Comparison of ENCODE assay signal across 11 mouse cellular contexts in the genomic region with DNA sequence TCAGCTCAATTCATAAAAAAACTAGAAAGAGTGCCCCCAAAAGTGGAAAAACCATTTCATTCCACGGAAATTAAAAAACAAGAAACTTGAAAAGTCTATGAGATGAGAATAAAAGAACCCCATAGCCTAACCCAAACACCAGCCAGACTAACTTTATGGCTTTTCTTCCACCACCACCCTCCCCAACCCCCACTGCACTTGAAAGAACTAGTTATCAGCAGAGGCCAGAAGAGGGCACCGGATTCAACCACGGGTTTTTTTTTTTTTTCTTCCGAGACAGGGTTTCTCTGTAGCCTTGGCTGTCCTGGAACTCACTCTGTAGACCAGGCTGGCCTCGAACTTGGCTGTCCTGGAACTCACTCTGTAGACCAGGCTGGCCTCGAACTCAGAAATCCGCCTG. TPM values are rescaled to one million over a fixed set of nuclear protein-coding genes. Genes with fewer than 3 reads are reported as not detected.
DNase-seq lines count a peak whose midpoint lies in the region; ATAC-seq and TF ChIP-seq lines count a peak whose summit lies in the region.
"Had no signal": no experiment of that assay in that cellular context is flagged by ENCODE, and none has a peak within 500 bp of the region (broad histone marks: within the 10 kb centered on the region; RNA-seq: fewer than 3 reads in every experiment).

No protein-coding gene starts in this region.

- WGBS in forebrain, embryonic 13.5 days: 69% methylated on average over 7 of the region's 7 CpGs
- WGBS in forebrain, embryonic 12.5 days: 74% methylated on average over 7 of the region's 7 CpGs
- 74% methylated on average over 7 of the region's 7 CpGs for WGBS in midbrain, embryonic 14.5 days
- 67% methylated on average over 7 of the region's 7 CpGs for WGBS in midbrain, postnatal 0 days
- WGBS in limb, embryonic 10.5 days: 63% methylated on average over 7 of the region's 7 CpGs
- WGBS in kidney, embryonic 15.5 days: 59% methylated on average over 7 of the region's 7 CpGs

- H3K36me3 ChIP-seq in forebrain, embryonic 13.5 days (ENCODE audit: poor library complexity, severe bottlenecking): no peaks in the 10 kb centered on the region
- H3K36me3 ChIP-seq in forebrain, embryonic 12.5 days (replicated peaks): no peaks in the 10 kb centered on the region
- H3K36me3 ChIP-seq in midbrain, embryonic 14.5 days (ENCODE audit: control insufficient read depth, insufficient read depth, low read length): no peaks in the 10 kb centered on the region
- H3K36me3 ChIP-seq in midbrain, postnatal 0 days (ENCODE audit: insufficient read depth, low read length): no peaks in the 10 kb centered on the region
- peaks cover 11% of the 10 kb centered on the region; the same call in 1 of the 2 replicates for H3K36me3 ChIP-seq in limb, embryonic 10.5 days
- no peaks in the 10 kb centered on the region for H3K36me3 ChIP-seq in kidney, embryonic 15.5 days
- H3K36me3 ChIP-seq: embryonic facial prominence, embryonic 15.5 days had no signal

- no peak overlapping the region for H3K9ac ChIP-seq in forebrain, embryonic 13.5 days
- no peak overlapping the region for H3K9ac ChIP-seq in forebrain, embryonic 12.5 days
- H3K9ac ChIP-seq in midbrain, embryonic 14.5 days (replicated peaks; ENCODE audit: low read length): no peak overlapping the region
- no peak overlapping the region for H3K9ac ChIP-seq in midbrain, postnatal 0 days (replicated peaks; ENCODE audit: low read length, poor library complexity, severe bottlenecking)
- H3K9ac ChIP-seq in kidney, embryonic 15.5 days: no peak overlapping the region
- H3K9ac ChIP-seq: embryonic facial prominence, embryonic 15.5 days had no signal

- H3K4me2 ChIP-seq in forebrain, embryonic 13.5 days: peak overlapping the region; percentile 79; the same call in 1 of the 2 replicates
- no peak overlapping the region for H3K4me2 ChIP-seq in forebrain, embryonic 12.5 days
- peak overlapping the region; percentile 61; the same call in 1 of the 2 replicates for H3K4me2 ChIP-seq in midbrain, embryonic 14.5 days (ENCODE audit: low read length)
- H3K4me2 ChIP-seq in midbrain, postnatal 0 days (ENCODE audit: low read depth, low read length, poor library complexity, severe bottlenecking): no peak overlapping the region
- no peak overlapping the region for H3K4me2 ChIP-seq in kidney, embryonic 15.5 days

- no peak for DNase-seq in midbrain, embryonic 14.5 days
- no peak for DNase-seq in midbrain, postnatal 0 days (ENCODE audit: low spot score)
- DNase-seq in naive thymus-derived CD4-positive, alpha-beta T cell, adult 2 months (ENCODE audit: low read depth): peak; percentile 67
- no peak for DNase-seq in limb, embryonic 10.5 days (ENCODE audit: low spot score)
- DNase-seq: heart, adult 2 months; layer of hippocampus, postnatal 36 days had no signal

- H3K9me3 ChIP-seq in forebrain, embryonic 13.5 days (replicated peaks): no peaks in the 10 kb centered on the region
- no peaks in the 10 kb centered on the region for H3K9me3 ChIP-seq in forebrain, embryonic 12.5 days
- no peaks in the 10 kb centered on the region for H3K9me3 ChIP-seq in midbrain, embryonic 14.5 days (ENCODE audit: control insufficient read depth, low read length)
- H3K9me3 ChIP-seq in midbrain, postnatal 0 days (ENCODE audit: low read length): no peaks in the 10 kb centered on the region
- H3K9me3 ChIP-seq in limb, embryonic 10.5 days (replicated peaks): no peaks in the 10 kb centered on the region
- H3K9me3 ChIP-seq in kidney, embryonic 15.5 days (replicated peaks): no peaks in the 10 kb centered on the region
- H3K9me3 ChIP-seq: embryonic facial prominence, embryonic 15.5 days had no signal

- H3K27ac ChIP-seq in forebrain, embryonic 13.5 days: no peak overlapping the region
- no peak overlapping the region for H3K27ac ChIP-seq in forebrain, embryonic 12.5 days
- no peak overlapping the region for H3K27ac ChIP-seq in midbrain, embryonic 14.5 days (replicated peaks; ENCODE audit: low read depth, low read length)
- H3K27ac ChIP-seq in midbrain, postnatal 0 days (ENCODE audit: low read depth, low read length): no peak overlapping the region
- H3K27ac ChIP-seq in limb, embryonic 10.5 days: no peak overlapping the region
- no peak overlapping the region for H3K27ac ChIP-seq in kidney, embryonic 15.5 days
- H3K27ac ChIP-seq: embryonic facial prominence, embryonic 15.5 days; heart, adult 2 months had no signal

- H3K4me3 ChIP-seq in forebrain, embryonic 13.5 days: no peak overlapping the region
- no peak overlapping the region for H3K4me3 ChIP-seq in forebrain, embryonic 12.5 days (replicated peaks)
- no peak overlapping the region for H3K4me3 ChIP-seq in midbrain, embryonic 14.5 days (replicated peaks; ENCODE audit: low read depth, low read length)
- no peak overlapping the region for H3K4me3 ChIP-seq in midbrain, postnatal 0 days (ENCODE audit: low read depth, low read length)
- no peak overlapping the region for H3K4me3 ChIP-seq in limb, embryonic 10.5 days
- no peak overlapping the region for H3K4me3 ChIP-seq in kidney, embryonic 15.5 days (replicated peaks)
- H3K4me3 ChIP-seq: heart, adult 2 months had no signal

- no peak; the same call in 1 of the 2 replicates for TF ChIP-seq CTCF in midbrain, postnatal 0 days (IDR thresholded peaks at IDR 0.05)

- peaks cover 18% of the 10 kb centered on the region for H3K4me1 ChIP-seq in forebrain, embryonic 13.5 days
- H3K4me1 ChIP-seq in forebrain, embryonic 12.5 days: peaks cover 9% of the 10 kb centered on the region
- no peaks in the 10 kb centered on the region; the same call in 1 of the 2 replicates for H3K4me1 ChIP-seq in midbrain, embryonic 14.5 days (ENCODE audit: control insufficient read depth, insufficient read depth, low read length)
- no peaks in the 10 kb centered on the region for H3K4me1 ChIP-seq in midbrain, postnatal 0 days (ENCODE audit: insufficient read depth, low read length)
- peaks cover 5% of the 10 kb centered on the region; the same call in 1 of the 2 replicates for H3K4me1 ChIP-seq in limb, embryonic 10.5 days
- H3K4me1 ChIP-seq in kidney, embryonic 15.5 days: peaks cover 17% of the 10 kb centered on the region

- ATAC-seq in forebrain, embryonic 13.5 days: no peak
- ATAC-seq in forebrain, embryonic 12.5 days (ENCODE audit: low FRiP score): no peak
- ATAC-seq in midbrain, embryonic 14.5 days (ENCODE audit: low FRiP score, low TSS enrichment): no peak
- ATAC-seq in midbrain, postnatal 0 days (ENCODE audit: low FRiP score): no peak
- peak; percentile 58 for ATAC-seq in erythroblast, adult 5-6 weeks (replicated peaks; ENCODE audit: low FRiP score, poor library complexity, severe bottlenecking)
- no peak for ATAC-seq in kidney, embryonic 15.5 days (replicated peaks; ENCODE audit: low FRiP score)

- H3K27me3 ChIP-seq in forebrain, embryonic 13.5 days: no peaks in the 10 kb centered on the region
- H3K27me3 ChIP-seq in forebrain, embryonic 12.5 days: no peaks in the 10 kb centered on the region
- no peaks in the 10 kb centered on the region for H3K27me3 ChIP-seq in midbrain, embryonic 14.5 days (ENCODE audit: control insufficient read depth, insufficient read depth, low read length)
- no peaks in the 10 kb centered on the region for H3K27me3 ChIP-seq in midbrain, postnatal 0 days (ENCODE audit: insufficient read depth, low read length)
- H3K27me3 ChIP-seq in limb, embryonic 10.5 days (ENCODE audit: low read depth, poor library complexity, severe bottlenecking): no peaks in the 10 kb centered on the region
- H3K27me3 ChIP-seq in kidney, embryonic 15.5 days: no peaks in the 10 kb centered on the region
- H3K27me3 ChIP-seq: embryonic facial prominence, embryonic 15.5 days had no signal

RNA-seq across cellular contexts. Expression of gene Ppm1g, which starts 2.2 kb away (rescaled TPM):
- 164 and 176 TPM in 2 replicates for polyA plus RNA-seq in forebrain, embryonic 13.5 days (2015; fragmentation: Nextera tagmentation; extraction: Ambion mirVana)
- 169 TPM in 2 replicates for polyA plus RNA-seq in forebrain, embryonic 12.5 days (2016; fragmentation: Nextera tagmentation; extraction: Ambion mirVana)
- 162 and 163 TPM in 2 replicates for polyA plus RNA-seq in midbrain, embryonic 14.5 days (2014; fragmentation: Nextera tagmentation; extraction: Ambion mirVana)
- total RNA-seq in midbrain, postnatal 0 days (2014; rRNA removed): 87.0 and 95.6 TPM in 2 replicates
- 170 and 183 TPM in 2 replicates for polyA plus RNA-seq in midbrain, postnatal 0 days (2015; fragmentation: Nextera tagmentation; extraction: Ambion mirVana)
- total RNA-seq in erythroblast, adult 5-6 weeks (2015; ENCODE audit: low replicate concordance): 35.4 and 46.4 TPM in 2 replicates
- 67.5 and 132 TPM in 2 replicates for total RNA-seq in erythroblast, adult 5-6 weeks (2017; ENCODE audit: low replicate concordance)
- polyA plus RNA-seq in limb, embryonic 10.5 days (2016; fragmentation: Nextera tagmentation; extraction: Ambion mirVana): 189 and 210 TPM in 2 replicates
- 130 and 144 TPM in 2 replicates for polyA plus RNA-seq in kidney, embryonic 15.5 days (2015; fragmentation: Nextera tagmentation; extraction: Ambion mirVana)

RNA-seq across cellular contexts. Expression of gene Zfp513, which starts 16.2 kb away (rescaled TPM):
- 13.3 and 13.4 TPM in 2 replicates for polyA plus RNA-seq in forebrain, embryonic 13.5 days (2015; fragmentation: Nextera tagmentation; extraction: Ambion mirVana)
- 14.3 and 17.7 TPM in 2 replicates for polyA plus RNA-seq in forebrain, embryonic 12.5 days (2016; fragmentation: Nextera tagmentation; extraction: Ambion mirVana)
- polyA plus RNA-seq in midbrain, embryonic 14.5 days (2014; fragmentation: Nextera tagmentation; extraction: Ambion mirVana): 8.7 and 8.9 TPM in 2 replicates
- 6.4 and 10.9 TPM in 2 replicates for total RNA-seq in midbrain, postnatal 0 days (2014; rRNA removed)
- polyA plus RNA-seq in midbrain, postnatal 0 days (2015; fragmentation: Nextera tagmentation; extraction: Ambion mirVana): 11.1 and 13.0 TPM in 2 replicates
- 2.3 and 4.8 TPM in 2 replicates for total RNA-seq in erythroblast, adult 5-6 weeks (2015; ENCODE audit: low replicate concordance)
- total RNA-seq in erythroblast, adult 5-6 weeks (2017; ENCODE audit: low replicate concordance): 5.5 and 5.9 TPM in 2 replicates
- polyA plus RNA-seq in limb, embryonic 10.5 days (2016; fragmentation: Nextera tagmentation; extraction: Ambion mirVana): 11.8 and 11.9 TPM in 2 replicates
- 9.1 and 11.9 TPM in 2 replicates for polyA plus RNA-seq in kidney, embryonic 15.5 days (2015; fragmentation: Nextera tagmentation; extraction: Ambion mirVana)

RNA-seq across cellular contexts. Expression of gene Nrbp1, which starts 22.4 kb away (rescaled TPM):
- 137 and 145 TPM in 2 replicates for polyA plus RNA-seq in forebrain, embryonic 13.5 days (2015; fragmentation: Nextera tagmentation; extraction: Ambion mirVana)
- polyA plus RNA-seq in forebrain, embryonic 12.5 days (2016; fragmentation: Nextera tagmentation; extraction: Ambion mirVana): 137 and 139 TPM in 2 replicates
- polyA plus RNA-seq in midbrain, embryonic 14.5 days (2014; fragmentation: Nextera tagmentation; extraction: Ambion mirVana): 150 and 153 TPM in 2 replicates
- total RNA-seq in midbrain, postnatal 0 days (2014; rRNA removed): 120 and 126 TPM in 2 replicates
- polyA plus RNA-seq in midbrain, postnatal 0 days (2015; fragmentation: Nextera tagmentation; extraction: Ambion mirVana): 138 and 149 TPM in 2 replicates
- total RNA-seq in erythroblast, adult 5-6 weeks (2015; ENCODE audit: low replicate concordance): 20.1 and 31.5 TPM in 2 replicates
- 23.0 and 28.1 TPM in 2 replicates for total RNA-seq in erythroblast, adult 5-6 weeks (2017; ENCODE audit: low replicate concordance)
- 118 and 133 TPM in 2 replicates for polyA plus RNA-seq in limb, embryonic 10.5 days (2016; fragmentation: Nextera tagmentation; extraction: Ambion mirVana)
- polyA plus RNA-seq in kidney, embryonic 15.5 days (2015; fragmentation: Nextera tagmentation; extraction: Ambion mirVana): 156 and 171 TPM in 2 replicates

RNA-seq across cellular contexts. Expression of gene Gm9970, which starts 22.7 kb away (rescaled TPM):
- 0.44 TPM in 1 of 2 replicates, not detected in the other for polyA plus RNA-seq in forebrain, embryonic 13.5 days (2015; fragmentation: Nextera tagmentation; extraction: Ambion mirVana)
- 0.54 and 0.89 TPM in 2 replicates for polyA plus RNA-seq in forebrain, embryonic 12.5 days (2016; fragmentation: Nextera tagmentation; extraction: Ambion mirVana)
- polyA plus RNA-seq in midbrain, embryonic 14.5 days (2014; fragmentation: Nextera tagmentation; extraction: Ambion mirVana): 0.72 and 0.74 TPM in 2 replicates
- not detected in 2 replicates for total RNA-seq in midbrain, postnatal 0 days (2014; rRNA removed)
- 0.34 and 0.93 TPM in 2 replicates for polyA plus RNA-seq in midbrain, postnatal 0 days (2015; fragmentation: Nextera tagmentation; extraction: Ambion mirVana)
- not detected in 2 replicates for total RNA-seq in erythroblast, adult 5-6 weeks (2015; ENCODE audit: low replicate concordance)
- not detected in 2 replicates for total RNA-seq in erythroblast, adult 5-6 weeks (2017; ENCODE audit: low replicate concordance)
- 0.40 and 0.48 TPM in 2 replicates for polyA plus RNA-seq in limb, embryonic 10.5 days (2016; fragmentation: Nextera tagmentation; extraction: Ambion mirVana)
- 0.83 TPM in 1 of 2 replicates, not detected in the other for polyA plus RNA-seq in kidney, embryonic 15.5 days (2015; fragmentation: Nextera tagmentation; extraction: Ambion mirVana)
- total RNA-seq: heart, adult 2 months; layer of hippocampus, postnatal 36 days had no signal

RNA-seq across cellular contexts. Expression of gene Eif2b4, which starts 25.1 kb away (rescaled TPM):
- 75.8 and 77.9 TPM in 2 replicates for polyA plus RNA-seq in forebrain, embryonic 13.5 days (2015; fragmentation: Nextera tagmentation; extraction: Ambion mirVana)
- 65.0 and 72.0 TPM in 2 replicates for polyA plus RNA-seq in forebrain, embryonic 12.5 days (2016; fragmentation: Nextera tagmentation; extraction: Ambion mirVana)
- 78.3 and 91.6 TPM in 2 replicates for polyA plus RNA-seq in midbrain, embryonic 14.5 days (2014; fragmentation: Nextera tagmentation; extraction: Ambion mirVana)
- 29.7 and 34.0 TPM in 2 replicates for total RNA-seq in midbrain, postnatal 0 days (2014; rRNA removed)
- 84.3 and 93.4 TPM in 2 replicates for polyA plus RNA-seq in midbrain, postnatal 0 days (2015; fragmentation: Nextera tagmentation; extraction: Ambion mirVana)
- total RNA-seq in erythroblast, adult 5-6 weeks (2015; ENCODE audit: low replicate concordance): 9.8 and 42.1 TPM in 2 replicates
- total RNA-seq in erythroblast, adult 5-6 weeks (2017; ENCODE audit: low replicate concordance): 13.5 and 18.7 TPM in 2 replicates
- polyA plus RNA-seq in limb, embryonic 10.5 days (2016; fragmentation: Nextera tagmentation; extraction: Ambion mirVana): 85.7 and 89.6 TPM in 2 replicates
- polyA plus RNA-seq in kidney, embryonic 15.5 days (2015; fragmentation: Nextera tagmentation; extraction: Ambion mirVana): 64.9 and 65.9 TPM in 2 replicates

Comparison
In these comparisons a context has a peak if more than half of its experiments do, and no peak if none do; other contexts are left out.
1. H3K4me2 ChIP-seq: peak in forebrain, embryonic 13.5 days (single experiment) and midbrain, embryonic 14.5 days (single experiment); none in forebrain, embryonic 12.5 days (single experiment), midbrain, postnatal 0 days (single experiment) and kidney, embryonic 15.5 days (single experiment).